Mouse (Mus musculus) activated CD4-positive, CD25-positive, alpha-beta regulatory T cell, adult 4 months (primary cell): ENCODE results near the gene Hs3st1. TPM values are rescaled to one million over a fixed set of nuclear protein-coding genes. Genes with fewer than 3 reads are reported as not detected.
"Not testable (repeated sequence)": the region's sequence is repeated elsewhere in the genome, so short reads cannot be mapped to it uniquely, and the experiment has no call there.

Source experiments
- ATAC-seq: one replicate; pipeline ENCODE4 v1.8.0; 2017
- polyA plus RNA-seq, 2 experiments: library from polyadenylated mRNA; unstranded; fragments of 100-300 nt; shearing (Covaris generic); gene quantifications; one replicate each; pipeline ENCODE4 v1.2.1; 2017

Hs3st1 gene
- polyA plus RNA-seq, result under 1 TPM in 1 of 2 experiments, not detected in 1; 0.30 TPM

DNA sequence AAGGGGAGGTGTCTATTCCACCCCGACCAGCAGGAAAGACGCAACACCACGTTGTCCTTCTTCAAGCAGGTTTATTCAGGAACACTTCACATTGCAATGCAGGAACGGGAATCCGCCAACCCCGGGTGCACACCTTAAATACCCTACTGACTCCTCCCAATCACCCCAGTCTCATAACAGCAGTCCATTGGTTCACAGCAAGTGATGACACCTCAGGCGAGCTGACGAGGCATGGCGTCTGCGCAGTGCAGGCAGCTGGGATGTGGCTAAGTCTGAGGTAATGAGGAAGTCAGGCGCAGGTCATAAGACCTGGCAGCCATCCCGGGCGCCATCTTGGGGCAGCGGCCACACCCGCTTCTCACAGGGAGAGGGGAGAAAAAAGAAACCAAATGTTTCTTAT lies at the start of gene Hs3st1:
Hs3st1 (minus strand) TSS at position 101 of the 400 bp plus-strand sequence.
- not testable (repeated sequence) for ATAC-seq

DNA sequence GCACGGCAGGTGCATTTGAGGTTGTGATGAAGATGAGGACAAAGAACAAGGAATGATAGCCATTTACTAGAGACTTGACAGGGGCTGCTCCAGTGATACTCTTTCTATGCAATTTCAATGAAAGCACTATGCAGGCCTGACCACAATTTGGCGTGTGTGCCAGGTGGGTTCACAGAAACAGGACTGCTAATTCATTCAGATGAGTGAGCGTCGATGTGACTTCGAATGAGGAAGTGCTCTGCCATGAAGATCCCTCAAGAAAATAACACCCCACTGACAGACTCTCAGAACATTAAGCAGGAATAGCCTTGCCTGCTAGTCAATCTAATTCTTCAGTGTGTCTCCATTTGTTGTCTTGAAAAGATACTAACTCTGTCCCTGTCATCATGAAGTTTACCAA lies 49.4 kb upstream of the Hs3st1 start:
- ATAC-seq, result no peak

DNA sequence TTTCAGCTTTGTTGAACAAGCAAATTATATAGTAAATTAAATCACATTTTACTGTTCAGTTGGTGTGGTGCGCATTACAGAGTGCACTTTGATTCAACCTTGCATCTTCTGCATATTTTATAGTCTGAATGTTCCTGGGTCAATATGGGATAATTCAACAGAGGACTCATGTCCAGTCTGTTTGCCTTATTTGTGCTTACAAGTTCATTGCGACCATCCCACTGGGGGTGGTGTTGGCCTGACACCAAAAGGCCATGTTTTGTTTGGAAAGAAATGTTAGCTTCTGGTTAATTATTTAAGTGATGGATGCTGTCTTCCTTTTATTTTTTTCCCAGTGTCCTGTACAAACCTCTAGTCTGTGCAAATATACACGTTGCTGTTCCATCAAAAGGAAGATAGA lies 48.7 kb upstream of the Hs3st1 start:
- no peak for ATAC-seq

DNA sequence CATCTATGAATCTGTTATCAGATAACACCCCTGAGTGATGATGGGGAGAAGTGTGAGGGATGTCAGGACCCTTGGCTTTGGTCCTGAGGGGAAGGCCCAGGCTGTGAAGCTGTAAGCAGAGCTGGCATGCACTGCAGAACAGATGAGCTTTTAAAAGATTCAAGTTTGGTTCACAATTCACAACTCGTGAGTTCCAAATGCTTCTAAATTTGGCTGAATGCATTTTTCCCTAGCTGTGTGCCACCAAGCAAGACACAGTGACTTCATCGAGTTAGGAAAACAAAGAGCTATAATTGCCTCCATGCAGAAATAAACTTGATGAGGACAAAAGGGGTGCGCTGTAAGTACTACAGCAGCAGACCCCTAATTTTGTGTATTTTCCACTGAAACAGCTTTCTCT lies 48.2 kb upstream of the Hs3st1 start:
- ATAC-seq, result no peak

DNA sequence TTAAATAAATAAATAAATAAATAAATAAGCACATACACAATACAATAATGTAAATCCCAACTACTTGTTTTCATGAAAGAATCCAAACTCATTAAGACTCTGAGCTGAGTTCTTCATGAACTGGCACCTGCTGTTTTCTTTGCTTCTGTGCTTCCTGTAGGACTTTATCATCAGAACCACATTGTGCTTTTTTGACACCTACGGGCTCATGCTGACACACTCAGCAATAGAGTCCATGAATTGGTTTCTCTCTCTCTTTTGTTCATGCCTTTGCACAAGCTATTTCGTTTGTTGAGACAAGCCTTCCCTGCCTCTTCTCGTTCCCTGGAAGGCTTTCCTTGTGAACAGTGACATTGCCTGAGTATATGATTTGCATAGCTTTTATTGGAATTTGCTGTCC lies 46.8 kb upstream of the Hs3st1 start:
- no peak for ATAC-seq

DNA sequence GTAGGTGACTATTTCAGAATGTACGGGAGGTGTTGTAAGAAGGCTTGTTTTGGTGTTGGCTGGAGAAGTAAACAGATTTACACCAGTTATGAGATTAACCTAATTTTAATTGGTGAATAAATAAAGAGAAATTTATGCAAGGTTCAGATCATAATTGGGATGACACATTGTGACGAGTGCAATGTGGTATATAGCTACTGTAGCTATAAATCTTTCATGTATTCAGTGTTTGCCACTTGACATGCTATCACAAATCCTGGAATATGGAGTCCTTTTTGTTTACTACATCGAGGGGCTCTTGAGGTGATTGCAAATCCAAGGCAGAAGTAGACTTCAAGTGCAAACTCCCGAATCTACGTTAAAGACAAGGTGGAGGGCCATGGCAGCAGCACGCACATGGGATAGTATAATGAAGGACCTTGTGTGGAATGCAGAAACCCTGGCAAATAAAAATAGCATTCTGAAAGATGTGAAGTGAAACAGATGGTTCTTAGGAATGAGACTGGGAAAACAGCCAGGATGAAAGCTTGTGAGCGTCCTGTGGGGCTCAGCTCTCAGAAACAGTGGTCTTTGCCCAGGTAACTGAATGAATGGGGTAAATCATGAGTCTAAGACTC lies 21.9 kb upstream of the Hs3st1 start:
- no peak for ATAC-seq

DNA sequence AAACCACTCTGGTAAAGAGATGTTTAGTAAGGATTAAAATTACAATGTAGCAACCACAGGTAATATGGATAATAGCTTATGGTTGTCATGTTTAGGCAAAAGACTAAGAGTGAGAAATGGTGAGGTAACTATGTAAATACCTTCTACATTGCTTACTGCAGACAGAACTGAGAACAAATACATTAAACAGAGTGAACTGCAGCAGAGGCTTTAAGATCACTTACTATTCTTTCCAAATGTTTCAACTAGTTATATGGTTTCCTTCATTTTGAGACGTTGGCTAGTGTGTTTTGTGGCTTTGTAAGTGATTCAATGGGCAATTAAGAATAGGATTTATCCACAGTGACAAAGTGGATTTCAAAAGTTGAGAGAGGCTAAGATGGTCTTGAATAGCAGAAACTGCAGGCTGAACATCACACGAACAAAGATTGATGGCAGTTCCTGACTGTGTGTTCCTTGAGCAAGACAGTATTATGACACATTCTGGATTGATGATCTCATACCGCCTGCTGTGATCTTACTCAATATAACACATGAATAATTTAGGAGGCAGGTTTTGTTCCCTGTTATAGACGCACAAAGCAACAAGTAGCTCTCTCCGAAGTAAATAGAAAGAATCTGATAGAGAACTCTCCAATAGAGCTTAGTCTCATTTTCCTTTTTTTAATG lies 16.5 kb upstream of the Hs3st1 start:
- no peak for ATAC-seq

DNA sequence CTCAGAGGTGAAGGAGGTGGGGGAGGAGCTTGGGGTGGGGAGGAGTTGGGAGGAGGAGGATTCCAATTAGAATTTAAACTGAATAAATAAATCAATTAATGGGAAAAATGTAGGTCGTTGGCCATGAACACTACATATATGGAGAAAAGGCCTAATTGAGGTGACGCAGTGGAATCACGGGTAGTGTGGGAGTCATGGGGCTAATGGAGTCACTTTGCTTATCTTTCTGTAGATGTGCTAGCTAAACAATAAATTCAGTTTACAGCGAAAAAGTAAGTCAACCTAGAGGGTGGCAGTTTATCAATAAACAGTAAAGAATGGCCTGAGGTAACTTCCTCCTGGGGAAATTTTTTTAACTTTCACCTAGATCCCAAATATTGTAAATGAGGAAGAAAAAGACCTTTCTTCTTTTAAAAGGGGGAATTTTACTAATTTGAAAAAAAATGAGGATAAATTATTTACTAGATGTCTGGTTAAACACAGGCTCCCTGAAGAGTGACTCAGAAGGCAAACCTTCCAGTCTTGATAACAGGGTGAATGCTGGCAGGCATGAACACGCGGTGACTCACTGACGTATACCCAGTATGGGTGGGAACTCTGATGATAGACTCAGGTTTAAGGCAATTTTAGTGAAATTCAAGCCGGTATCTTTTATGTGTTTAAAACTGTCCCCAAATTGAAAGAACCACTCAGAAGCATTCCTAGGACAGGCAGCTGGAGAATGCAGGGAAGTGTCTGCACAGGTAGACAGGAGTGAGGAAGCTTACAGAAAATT lies 6.6 kb upstream of the Hs3st1 start:
- no peak for ATAC-seq

DNA sequence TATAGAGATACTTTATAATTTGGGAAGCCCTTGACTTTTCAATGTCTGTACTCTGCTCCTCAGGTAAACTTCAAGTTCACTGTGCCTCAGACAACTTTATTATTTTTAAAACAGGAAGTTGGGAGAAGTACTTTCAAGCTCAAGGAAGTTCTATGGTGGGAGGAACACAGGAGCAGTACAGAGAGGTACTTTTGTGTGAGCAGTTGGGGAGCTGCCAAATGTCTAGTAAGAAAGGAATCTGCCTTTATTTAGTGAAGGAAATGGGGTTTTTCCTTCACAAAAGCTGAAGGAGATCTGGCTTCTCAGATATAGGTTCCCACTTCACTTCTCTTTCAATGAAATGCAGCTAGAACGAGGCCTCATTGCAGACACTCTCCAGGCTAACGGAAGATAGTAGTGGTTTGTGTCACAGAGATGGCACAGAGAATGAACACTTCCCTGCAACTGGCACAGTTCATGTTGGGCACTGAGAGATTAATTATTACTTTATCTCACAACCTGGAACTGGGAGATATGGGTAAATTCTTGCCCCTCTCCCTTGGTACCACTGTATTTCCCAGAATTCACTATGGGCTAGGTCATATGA lies 3.7 kb upstream of the Hs3st1 start:
- ATAC-seq, result no peak

DNA sequence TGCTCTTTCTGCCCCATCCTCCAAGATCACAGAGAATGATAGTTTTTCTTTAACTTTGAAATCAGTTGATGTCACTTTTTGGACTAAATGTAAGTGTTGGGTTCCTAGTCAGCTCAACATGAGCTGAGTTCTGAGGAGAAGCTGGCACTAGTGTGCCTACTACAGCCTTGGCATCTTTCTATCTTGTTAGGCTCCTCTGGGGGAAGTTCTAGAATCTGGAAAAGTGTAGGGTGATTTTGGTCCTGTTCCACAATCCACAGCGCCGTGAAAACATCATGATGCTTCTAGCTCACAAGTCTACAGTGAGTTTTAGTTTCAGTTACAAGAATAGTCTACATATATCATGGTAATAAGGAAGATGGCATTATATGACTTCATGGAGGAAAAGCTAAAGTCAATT lies 18.4 kb downstream of the Hs3st1 start:
- ATAC-seq, result no peak

DNA sequence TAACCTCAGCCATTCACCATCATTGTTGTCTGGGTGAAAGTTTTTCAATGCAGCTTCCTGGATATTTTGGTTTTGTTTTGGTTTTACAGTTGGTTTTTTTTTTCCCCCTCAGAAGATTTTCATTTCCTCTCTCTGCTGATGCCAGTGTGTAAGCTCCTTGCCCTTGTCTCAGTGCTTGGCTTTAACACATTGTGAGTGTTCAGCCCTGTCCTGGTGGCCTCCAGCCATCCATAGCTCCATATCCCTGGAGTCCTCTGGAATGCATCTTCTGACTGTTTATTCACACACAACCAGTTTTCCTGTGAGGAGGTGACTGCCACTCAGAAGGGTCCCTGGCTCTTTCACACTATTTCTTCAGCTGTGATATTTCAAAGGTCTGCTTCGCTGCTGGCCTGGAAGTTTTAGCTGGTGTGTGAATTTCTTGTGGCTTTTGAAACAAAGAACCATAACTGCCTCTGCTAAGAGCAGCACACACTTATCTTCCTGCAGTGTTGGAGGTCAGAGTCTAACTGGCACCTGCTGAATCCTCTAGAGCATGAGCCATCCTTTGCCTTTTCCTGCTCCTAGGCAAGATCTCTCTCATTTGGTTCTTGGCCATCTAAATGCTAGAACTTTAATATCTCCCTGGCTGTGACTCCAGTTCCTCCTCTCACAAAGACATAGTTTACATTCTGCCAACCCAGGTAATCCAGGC lies 21.4 kb downstream of the Hs3st1 start:
- ATAC-seq, result no peak

DNA sequence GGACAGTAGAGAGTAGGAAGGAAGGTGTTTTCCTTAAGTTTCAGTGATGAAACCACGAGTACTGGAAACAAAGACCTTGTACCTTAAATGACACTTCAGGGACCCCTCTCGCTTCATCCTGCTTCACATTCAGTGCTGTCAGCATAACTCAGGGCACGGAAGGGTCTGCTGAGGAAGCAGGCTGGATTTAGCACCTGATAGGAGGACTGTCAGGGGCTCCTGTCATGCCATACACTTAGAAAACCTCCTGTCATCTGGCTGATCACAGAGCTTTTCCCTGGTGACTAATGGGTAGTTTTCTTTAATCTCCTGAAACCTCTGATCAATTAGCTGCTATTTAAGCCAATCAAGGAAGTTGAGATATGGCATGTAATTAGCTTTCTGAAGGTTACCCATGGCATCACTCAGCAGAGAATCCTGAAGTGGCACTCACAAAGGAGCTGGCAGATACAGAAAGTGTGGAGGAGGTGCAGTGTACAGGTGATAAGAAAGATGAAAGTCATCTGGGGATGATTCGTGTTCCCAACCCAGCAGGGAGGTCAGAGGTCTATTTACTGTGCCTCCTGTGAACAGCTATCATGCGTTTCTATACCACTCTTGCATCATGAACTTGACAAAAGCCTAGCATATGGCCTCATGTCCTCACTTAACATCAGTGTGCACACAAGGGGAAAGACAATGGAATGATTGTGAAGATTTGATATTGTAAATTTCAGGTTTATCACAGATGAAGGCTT lies 22.1 kb downstream of the Hs3st1 start:
- no peak for ATAC-seq

DNA sequence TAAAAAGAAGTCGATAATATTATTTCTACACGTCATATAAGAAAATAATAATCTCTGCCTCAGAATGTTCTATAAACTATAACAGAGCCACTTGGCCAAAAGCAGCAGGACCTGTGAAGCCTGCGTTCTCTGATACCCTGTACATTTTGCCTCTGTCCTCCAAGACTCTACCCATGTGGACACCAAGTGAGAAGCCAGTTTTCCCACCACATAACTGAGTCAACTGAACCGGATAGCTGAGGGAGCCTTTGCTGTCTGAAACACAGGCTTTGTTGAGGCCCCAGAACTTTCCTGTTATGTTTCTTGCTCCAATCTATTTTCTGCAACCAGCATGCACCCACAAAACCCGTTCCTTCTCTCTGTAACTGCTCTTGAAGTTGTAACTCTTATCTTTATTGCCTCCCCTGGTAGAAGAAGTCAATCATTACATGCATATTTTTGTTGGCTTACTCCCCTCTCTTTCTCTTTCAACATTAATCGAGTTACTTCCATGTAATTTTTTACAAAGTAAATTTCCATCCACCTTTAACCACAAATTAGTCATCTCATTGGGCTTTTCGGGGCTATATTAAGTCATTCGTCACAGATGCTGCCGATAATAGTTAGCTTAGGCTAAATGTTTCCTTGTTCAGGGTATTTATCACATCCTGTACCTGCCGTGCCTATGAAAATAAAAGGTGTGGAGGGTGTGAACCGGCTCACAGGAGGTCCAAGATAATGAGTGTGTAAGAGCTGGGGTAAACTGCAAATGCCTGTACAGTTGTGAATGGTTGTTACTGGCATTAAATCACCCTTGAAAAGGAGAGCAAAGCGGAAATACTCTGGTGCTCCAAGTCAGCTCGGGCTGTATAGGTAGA lies 39.4 kb downstream of the Hs3st1 start:
- no peak for ATAC-seq

DNA sequence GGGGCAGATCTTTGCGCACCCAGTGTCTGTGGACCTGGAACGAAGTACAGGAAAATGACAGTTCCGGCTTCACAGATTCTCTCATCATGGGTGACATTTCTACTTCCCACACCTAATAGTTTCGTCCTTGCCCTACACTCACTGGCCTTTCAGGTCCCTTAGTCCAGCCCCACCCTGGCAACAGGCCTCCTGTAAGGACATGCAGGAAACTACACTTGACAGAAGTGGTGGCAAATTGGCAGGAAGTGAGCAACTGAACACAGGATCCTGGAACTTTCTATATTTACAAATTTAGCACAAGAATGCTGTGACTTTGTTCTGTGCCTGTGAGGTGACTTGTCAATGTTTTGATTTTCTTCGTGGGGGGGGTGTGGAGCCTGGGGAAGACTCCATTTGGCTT lies 40.1 kb downstream of the Hs3st1 start:
- ATAC-seq, result no peak

DNA sequence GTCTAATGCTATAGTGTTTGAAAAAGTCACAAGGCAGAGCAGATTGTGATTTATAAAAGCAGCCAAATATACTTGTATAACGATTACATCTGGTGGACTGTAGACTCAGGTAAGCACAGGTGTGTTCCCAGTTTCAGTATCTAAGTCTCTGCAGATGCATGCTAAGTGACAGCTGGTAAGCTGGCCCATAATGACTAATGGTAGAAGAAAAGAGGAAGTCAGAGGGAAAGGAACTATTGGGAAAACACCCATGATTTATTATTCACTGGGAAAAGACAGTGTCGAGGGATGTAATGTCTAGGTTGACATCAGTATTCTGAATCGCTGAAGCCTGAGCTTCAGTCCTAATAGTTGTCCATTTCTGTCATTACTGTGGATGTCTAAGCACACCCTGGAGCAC lies 49.7 kb downstream of the Hs3st1 start:
- no peak for ATAC-seq

DNA sequence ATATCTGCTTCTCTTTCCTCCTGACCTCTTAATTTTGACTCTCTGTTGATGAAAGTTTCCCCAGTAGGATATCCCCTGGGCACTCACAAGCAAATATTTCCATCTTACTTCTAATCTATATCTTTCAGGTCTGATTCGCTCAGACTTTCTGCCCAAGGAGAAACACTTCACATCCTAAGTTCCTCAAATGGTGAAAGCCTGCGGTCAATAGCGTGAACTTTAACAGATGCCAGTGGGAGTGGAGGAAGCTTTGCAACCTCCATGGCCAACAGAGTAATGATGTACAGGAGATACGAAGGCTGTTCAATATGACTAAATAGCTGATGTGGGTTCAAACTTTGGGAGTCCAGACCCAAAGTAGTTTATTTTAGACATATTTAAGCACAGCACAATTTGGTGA lies 94.4 kb downstream of the Hs3st1 start:
- no peak for ATAC-seq

DNA sequence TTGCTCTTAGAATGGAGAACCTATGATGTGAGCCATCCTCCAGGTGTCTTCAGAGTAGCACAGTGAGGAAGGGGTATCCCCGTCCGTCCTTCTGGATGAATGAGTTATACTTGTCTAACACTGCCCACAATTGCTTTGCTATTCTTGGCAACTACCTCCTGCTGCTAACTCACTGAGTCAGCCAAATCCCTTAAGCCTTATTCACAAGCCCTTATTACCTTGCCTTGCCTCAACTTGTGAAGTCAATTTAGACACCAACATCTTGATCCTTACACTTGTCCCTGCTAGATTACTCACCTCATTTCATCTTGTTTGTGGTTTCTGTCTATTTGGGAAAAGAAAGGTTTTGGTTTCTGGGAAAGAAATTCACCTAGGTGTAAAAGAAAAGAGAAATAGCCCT lies 95.9 kb downstream of the Hs3st1 start:
- ATAC-seq, result no peak

DNA sequence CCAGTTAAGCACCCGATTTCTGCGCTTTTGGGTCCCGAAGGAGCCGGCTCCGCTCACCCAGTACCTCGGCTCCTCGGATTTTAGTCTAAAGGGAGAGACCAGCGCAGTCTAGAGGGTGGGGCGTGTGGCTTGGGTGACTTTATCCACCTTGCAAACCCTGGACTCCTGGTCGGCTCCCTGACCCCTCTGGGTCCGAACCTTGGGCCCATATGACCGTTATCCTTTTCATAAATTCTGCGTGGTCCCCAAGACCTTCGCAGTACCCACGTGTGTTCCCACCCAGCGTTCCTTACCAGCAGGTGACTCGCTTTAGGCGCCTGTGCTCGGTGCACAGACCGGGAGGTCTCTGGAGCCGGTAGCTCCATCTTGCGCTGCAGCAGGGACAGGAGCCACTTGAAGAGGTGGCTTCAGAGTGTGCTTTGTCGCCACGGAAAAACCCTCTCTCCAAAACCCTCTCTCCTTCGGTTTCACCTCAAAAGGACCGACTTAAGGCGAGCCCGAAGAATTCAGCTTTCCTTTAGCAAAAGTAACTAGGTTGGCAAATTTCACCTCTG lies 110.4 kb downstream of the Hs3st1 start:
- no peak for ATAC-seq

DNA sequence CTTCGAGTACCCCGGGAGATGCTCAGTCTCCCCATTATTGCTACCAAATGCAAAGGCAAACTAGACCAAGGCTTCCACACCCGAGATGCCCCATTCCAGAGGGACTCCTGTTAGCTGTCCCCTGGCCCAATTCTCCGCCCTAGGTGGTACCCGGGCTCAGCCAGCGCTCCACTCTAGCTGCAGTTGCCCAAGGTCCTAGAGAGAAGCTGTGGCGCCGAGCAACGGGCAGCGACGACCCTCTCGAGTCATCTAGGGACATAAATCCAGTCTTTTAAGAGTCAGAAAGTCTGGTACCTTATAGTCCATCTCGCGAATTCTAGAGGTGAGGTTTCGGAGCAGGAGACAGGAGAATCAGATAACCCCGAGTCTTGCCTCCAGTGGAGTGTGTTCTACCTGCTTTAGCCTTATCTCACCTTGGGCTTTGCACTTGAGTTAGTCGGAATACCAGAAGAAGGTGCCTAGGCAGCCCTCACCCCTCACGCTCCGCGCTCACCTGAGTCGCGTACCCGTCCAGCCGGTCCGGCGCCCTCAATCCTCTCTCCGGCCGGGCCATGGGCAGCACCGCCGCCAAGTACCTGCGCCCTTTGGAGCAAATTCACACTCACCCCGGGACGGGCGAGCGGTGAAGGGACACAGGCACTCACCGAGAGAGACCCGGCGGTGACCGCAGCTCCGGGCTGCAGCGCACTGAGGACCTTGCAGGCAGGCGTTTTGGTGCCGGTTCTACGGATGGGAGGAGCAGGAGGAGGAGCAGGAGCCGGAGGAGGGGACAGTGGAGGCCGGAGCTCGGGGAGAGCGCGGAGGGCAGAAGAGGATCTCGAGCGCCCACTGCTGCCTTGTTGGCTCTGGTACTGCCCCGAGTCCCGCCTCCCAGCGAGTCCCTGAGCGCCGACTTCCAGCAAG lies 111.1 kb downstream of the Hs3st1 start:
- ATAC-seq, result no peak
